Mouse (Mus musculus) embryonic facial prominence, embryonic 13.5 days (tissue): ENCODE measurements around the gene Ankrd40. TPM values are rescaled to one million over a fixed set of nuclear protein-coding genes. Genes with fewer than 3 reads are reported as not detected.

Experiments used
- ATAC-seq: fragments of 200-750 bp; cut with Nextera tagmentation; 2 replicates; pipeline ENCODE4 v1.8.0; 2017; ENCODE audit warnings: low read depth; ENCODE audit not compliant: insufficient number of reproducible peaks, insufficient read depth, low FRiP score, low TSS enrichment
- H3K27ac ChIP-seq: fragments of 300-500 bp; sonication (generic); 2 replicates; pipeline ENCODE4 v1.5.1; 2015; ENCODE audit warnings: moderate library complexity, mild to moderate bottlenecking, inconsistent platforms
- H3K27me3 ChIP-seq: fragments of 300-500 bp; sonication (generic); 2 replicates; pipeline ENCODE4 v1.6.1; 2015; ENCODE audit warnings: mild to moderate bottlenecking, inconsistent platforms
- H3K36me3 ChIP-seq: fragments of 300-500 bp; sonication (generic); 2 replicates; pipeline ENCODE4 v1.6.1; 2015; ENCODE audit warnings: mild to moderate bottlenecking, inconsistent platforms
- H3K4me1 ChIP-seq: fragments of 300-500 bp; sonication (generic); 2 replicates; pipeline ENCODE4 v1.6.1; 2015; ENCODE audit warnings: inconsistent platforms
- H3K4me2 ChIP-seq: fragments of 300-500 bp; sonication (generic); 2 replicates; pipeline ENCODE4 v1.6.1; 2015; ENCODE audit warnings: moderate library complexity, mild to moderate bottlenecking, inconsistent platforms
- H3K4me3 ChIP-seq: fragments of 300-500 bp; sonication (generic); 2 replicates; pipeline ENCODE4 v1.5.1; 2015; ENCODE audit warnings: mild to moderate bottlenecking, inconsistent platforms
- H3K9ac ChIP-seq: fragments of 300-500 bp; sonication (generic); 2 replicates; pipeline ENCODE4 v1.6.1; 2015; ENCODE audit warnings: mild to moderate bottlenecking, inconsistent platforms
- H3K9me3 ChIP-seq: fragments of 300-500 bp; sonication (generic); 2 replicates; pipeline ENCODE4 v1.6.1; 2016; ENCODE audit warnings: inconsistent platforms
- WGBS: fragments of 180-500 bp; shearing (Covaris S2); methylation state at CpG from one replicate; pipeline ENCODE4 v1.1.7; 2015; ENCODE audit warnings: mixed read lengths; 5-methylcytosine and 5-hydroxymethylcytosine counted together
- polyA plus RNA-seq: library from polyadenylated mRNA; unstranded; fragments of >200 nt; fragmentation: Nextera tagmentation; extraction: Ambion mirVana; gene quantifications from 2 replicates; pipeline ENCODE4 v1.2.1, GENCODE M21; 2015

Gene Ankrd40
- polyA plus RNA-seq, 1 experiment from 2014 or later = 16.6 TPM

DNA sequence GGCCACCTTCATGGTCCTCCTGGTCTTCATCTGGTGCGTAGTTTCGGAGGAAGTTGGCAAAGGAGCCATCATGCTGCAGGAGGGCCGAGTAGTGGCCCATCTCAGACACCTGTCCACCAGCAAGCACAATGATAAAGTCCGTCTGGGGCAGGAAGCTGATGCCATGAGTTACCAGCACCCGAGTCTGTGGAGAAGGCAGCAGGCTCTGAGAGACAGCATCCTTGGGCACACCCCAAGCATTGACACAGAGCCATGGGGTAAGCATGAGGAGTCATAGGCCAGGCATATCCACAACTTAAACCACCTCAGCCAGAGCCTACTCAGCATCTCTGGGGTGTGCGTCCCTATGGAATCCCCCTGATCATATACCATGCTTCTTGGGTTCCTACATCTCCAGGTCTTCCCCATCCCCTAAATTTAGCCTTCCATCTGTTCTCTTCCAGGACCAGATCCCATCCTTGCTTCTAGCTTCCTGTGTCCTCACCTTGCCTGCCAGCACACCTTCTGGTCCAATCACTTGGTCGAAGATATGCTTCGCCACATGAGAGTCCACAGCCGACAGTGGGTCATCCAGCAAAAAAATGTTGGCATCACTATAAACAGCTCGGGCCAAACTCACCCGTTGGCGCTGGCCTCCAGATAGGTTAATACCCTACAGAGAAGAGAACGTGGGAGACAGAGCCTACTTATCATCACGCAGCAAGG is 33.5 kb downstream of the Ankrd40 start:
- Histone ChIP-seq H3K9me3 (no peaks in the 10 kb centered on the region), H3K4me3 (no peak overlapping the region), H3K36me3 (no peaks in the 10 kb centered on the region), H3K27ac (no peak overlapping the region), H3K9ac (no peak overlapping the region), H3K4me1 (0 out of 2 replicates have a peak, but pooled peaks cover 9% of the 10 kb centered on the region), H3K4me2 (no peak overlapping the region), H3K27me3 (0 out of 2 replicates have a peak, but pooled peaks cover 4% of the 10 kb centered on the region)
- ATAC-seq = no peak
- WGBS = 90% methylated on average over 14 of the region's 14 CpGs

DNA sequence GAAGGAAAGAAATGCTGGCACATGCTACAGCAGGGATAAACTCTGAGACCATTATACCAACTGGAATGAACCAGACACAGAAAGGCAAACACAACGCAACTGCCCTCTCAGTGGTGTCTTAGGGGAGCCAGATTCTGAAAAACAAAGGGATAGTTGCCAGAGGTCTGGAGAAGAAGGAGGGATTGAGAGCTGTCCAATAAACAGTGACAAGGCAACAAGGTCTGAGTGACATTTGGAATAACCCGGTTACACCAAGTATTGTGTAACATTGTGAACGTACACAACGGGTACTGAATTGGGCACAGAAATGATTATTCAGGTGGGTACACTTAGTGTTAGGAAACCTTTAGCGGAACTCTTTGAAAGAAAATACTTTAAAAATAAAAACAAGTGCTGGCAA is 34.3 kb downstream of the Ankrd40 start:
- Histone ChIP-seq H3K27ac (no peak overlapping the region), H3K36me3 (no peaks in the 10 kb centered on the region), H3K4me1 (0 out of 2 replicates have a peak, but pooled peaks cover 9% of the 10 kb centered on the region), H3K9ac (no peak overlapping the region), H3K4me3 (no peak overlapping the region), H3K4me2 (no peak overlapping the region), H3K27me3 (no peaks in the 10 kb centered on the region), H3K9me3 (no peaks in the 10 kb centered on the region)
- 92% methylated on average over 5 of the region's 5 CpGs for whole genome bisulfite sequencing
- no peak for ATAC-seq

DNA sequence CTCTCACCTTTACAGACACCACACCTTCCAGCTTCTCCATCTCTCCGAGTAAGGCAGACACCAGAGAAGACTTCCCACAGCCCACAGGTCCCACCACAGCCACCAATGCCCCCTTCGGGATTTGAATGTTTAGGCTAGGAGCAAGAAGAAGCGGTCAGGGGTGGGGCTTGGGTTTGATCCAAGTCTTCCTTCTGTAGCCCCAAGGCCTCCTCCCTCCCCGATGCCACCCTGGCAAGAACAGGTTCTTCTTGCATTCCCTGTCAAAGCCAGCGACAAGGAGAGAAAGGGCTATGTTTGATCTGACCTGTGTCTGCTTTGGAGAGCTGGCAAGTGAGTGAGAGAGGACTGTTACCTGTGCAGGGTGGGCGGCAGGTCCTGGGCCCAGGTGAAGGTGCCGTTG is 35.9 kb downstream of the Ankrd40 start:
- ATAC-seq = no peak
- H3K9me3 ChIP-seq = no peaks in the 10 kb centered on the region
- no peak overlapping the region for H3K27ac ChIP-seq
- no peak overlapping the region for H3K4me2 ChIP-seq
- no peaks in the 10 kb centered on the region for H3K36me3 ChIP-seq
- no peaks in the 10 kb centered on the region for H3K27me3 ChIP-seq
- 0 out of 2 replicates have a peak, but pooled peaks cover 9% of the 10 kb centered on the region for H3K4me1 ChIP-seq
- WGBS = 69% methylated on average over 7 of the region's 7 CpGs
- no peak overlapping the region for H3K4me3 ChIP-seq
- no peak overlapping the region for H3K9ac ChIP-seq

DNA sequence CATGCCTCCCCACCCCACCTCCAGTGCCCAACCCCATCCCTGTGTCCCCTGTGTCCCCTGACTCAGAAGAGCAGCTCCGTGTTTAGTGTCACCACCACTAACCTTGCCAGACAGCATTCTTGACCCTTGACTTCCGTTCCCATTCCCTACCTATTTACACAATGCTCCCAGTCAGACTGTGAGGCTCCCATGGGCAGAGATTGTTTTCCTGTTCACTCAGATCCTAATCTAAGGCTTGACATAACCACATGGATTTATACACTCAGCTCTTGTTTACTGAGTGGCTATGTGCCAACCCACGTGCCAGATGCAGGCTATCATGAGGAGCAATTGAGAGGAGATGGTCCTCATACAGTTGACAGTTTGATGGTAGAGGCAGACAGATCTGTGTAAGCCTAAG is 37.5 kb downstream of the Ankrd40 start:
- Histone ChIP-seq H3K4me3 (no peak overlapping the region), H3K36me3 (no peaks in the 10 kb centered on the region), H3K9me3 (no peaks in the 10 kb centered on the region), H3K27ac (no peak overlapping the region), H3K27me3 (no peaks in the 10 kb centered on the region), H3K9ac (no peak overlapping the region), H3K4me1 (0 out of 2 replicates have a peak, but pooled peaks cover 9% of the 10 kb centered on the region), H3K4me2 (no peak overlapping the region)
- WGBS = 58% methylated on average over 3 of the region's 3 CpGs
- no peak for ATAC-seq

DNA sequence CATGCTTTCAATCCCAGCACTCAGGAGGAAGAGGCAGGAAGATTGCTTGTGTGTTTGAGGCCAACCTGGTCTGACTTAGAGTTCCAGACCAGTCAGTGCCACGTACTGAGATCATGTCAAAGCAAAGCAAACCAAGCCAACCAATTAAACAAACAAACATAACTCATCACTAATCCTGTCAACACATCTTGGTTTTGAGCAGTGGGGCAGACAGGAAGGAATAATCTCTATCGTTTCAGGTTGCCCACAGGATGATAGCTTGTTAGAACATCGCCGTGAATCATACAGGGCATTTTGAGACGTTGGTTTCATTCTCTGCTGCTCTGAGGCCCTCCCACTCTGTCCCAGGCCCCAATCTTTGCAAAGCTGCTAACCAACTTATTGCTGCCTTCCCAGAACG is 42.2 kb downstream of the Ankrd40 start:
- no peak overlapping the region for H3K9ac ChIP-seq
- H3K4me1 ChIP-seq = no peaks in the 10 kb centered on the region
- peaks cover 14% of the 10 kb centered on the region; the same call in 1 of the 2 replicates for H3K27me3 ChIP-seq
- no peak overlapping the region for H3K4me3 ChIP-seq
- H3K9me3 ChIP-seq = no peaks in the 10 kb centered on the region
- no peak overlapping the region for H3K4me2 ChIP-seq
- WGBS = 80% methylated on average over 6 of the region's 6 CpGs
- no peak for ATAC-seq
- no peaks in the 10 kb centered on the region for H3K36me3 ChIP-seq
- no peak overlapping the region for H3K27ac ChIP-seq

DNA sequence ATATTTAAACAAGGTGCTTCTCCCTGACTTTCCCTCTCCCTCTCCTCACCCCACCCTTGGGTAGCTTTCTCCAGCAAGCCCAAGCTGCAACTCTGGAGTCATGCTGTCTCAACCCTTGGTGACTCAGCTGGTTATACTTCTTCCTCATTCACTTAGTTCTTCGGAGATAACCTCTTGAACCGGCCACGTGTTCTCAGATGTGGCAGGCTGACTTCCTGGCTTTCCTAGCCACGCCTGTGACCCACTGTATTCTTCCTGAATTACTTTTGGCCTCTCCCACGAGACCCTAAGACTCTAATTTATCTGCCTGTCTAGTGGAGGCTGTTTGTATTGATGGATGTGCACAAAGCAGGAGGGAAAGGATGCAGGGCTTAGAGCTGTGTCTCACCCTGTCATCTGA is 43.0 kb downstream of the Ankrd40 start:
- Histone ChIP-seq H3K9me3 (no peaks in the 10 kb centered on the region), H3K4me1 (no peaks in the 10 kb centered on the region), H3K27me3 (peaks cover 14% of the 10 kb centered on the region; the same call in 1 of the 2 replicates), H3K4me2 (no peak overlapping the region), H3K4me3 (no peak overlapping the region), H3K9ac (no peak overlapping the region), H3K36me3 (no peaks in the 10 kb centered on the region), H3K27ac (no peak overlapping the region)
- 49% methylated on average over 5 of the region's 5 CpGs for WGBS
- no peak for ATAC-seq

DNA sequence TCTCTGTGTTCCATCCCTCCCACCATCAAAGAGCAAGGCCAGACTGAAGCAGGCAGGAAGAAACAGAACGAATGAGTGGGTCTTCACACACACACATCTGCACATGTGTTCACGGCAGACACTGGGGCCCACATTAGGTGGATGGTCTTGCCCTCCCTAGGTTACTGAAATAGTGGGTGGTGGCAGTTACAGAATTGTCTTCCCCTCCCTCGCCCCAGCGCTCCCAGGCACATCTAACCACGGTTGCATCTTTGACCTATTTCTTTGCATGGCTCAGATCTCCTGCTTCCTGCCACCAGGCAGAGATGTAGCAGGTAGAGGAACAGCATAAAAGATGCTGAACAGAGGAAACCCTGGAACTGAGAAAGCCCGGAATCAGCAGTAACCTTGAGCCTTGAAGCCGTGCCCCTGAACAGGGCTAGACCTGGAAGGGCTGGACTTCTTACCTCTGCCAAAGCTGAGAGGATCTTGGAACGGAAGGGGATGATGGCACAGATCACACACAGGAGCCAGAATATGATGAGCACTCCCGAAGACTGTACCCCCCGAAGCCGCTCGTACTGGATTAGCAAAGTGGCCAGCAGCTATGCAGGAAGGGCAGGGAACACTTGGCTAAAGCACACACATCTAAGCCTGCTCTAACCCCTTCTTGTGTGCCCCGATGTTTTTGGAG is 46.6 kb downstream of the Ankrd40 start:
- Histone ChIP-seq H3K4me2 (no peak overlapping the region), H3K27ac (no peak overlapping the region), H3K27me3 (peaks cover 14% of the 10 kb centered on the region; the same call in 1 of the 2 replicates), H3K4me1 (no peaks in the 10 kb centered on the region), H3K9ac (no peak overlapping the region), H3K4me3 (no peak overlapping the region), H3K9me3 (no peaks in the 10 kb centered on the region), H3K36me3 (no peaks in the 10 kb centered on the region)
- WGBS = 88% methylated on average over 13 of the region's 13 CpGs
- no peak for ATAC-seq

DNA sequence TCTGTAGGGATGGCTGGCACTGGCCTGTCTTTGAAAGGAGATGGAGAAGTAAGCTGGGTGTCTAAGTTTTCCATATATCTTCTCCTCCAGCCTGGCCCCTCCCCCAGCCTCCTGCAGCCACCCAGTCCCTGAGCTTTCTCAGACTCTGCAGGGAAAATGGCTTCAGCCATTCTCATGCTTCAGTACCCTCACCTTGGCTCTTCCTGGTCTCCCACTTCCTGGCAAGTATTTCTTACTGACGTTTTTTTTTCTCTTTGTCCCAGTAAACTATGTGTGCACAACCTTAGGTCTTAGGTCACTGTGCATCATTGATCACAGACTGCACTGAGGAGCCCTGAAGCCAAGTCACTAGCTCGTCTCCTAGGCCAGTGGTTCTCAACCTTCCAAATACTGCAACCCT is 51.3 kb downstream of the Ankrd40 start:
- Histone ChIP-seq H3K4me3 (no peak overlapping the region), H3K27ac (no peak overlapping the region), H3K9ac (no peak overlapping the region), H3K9me3 (no peaks in the 10 kb centered on the region), H3K4me1 (no peaks in the 10 kb centered on the region), H3K4me2 (no peak overlapping the region), H3K27me3 (no peaks in the 10 kb centered on the region), H3K36me3 (no peaks in the 10 kb centered on the region)
- ATAC-seq = no peak
- WGBS = 27% methylated on average over 2 of the region's 2 CpGs

DNA sequence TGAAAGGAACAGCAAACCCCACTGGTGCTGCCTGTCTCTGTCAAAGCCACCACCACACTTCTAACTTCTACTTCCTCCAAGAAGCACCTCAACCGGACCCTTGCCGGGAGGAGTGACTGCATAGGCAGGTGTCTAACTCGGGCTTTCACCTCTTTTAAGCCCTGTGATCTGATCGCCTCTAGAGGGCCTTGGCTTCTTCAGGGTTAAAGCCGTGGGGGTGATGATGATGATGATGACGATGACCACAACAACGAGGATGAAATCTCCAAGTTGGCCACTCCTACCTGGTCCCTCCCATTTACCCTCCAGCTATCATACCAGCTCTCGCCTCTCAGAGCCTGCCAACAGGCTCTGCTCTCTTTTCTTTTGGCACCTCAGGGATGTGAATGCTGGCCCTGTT is 51.9 kb downstream of the Ankrd40 start:
- 63% methylated on average over 8 of the region's 8 CpGs for WGBS
- Histone ChIP-seq H3K4me2 (no peak overlapping the region), H3K36me3 (no peaks in the 10 kb centered on the region), H3K9me3 (no peaks in the 10 kb centered on the region), H3K4me3 (no peak overlapping the region), H3K27ac (no peak overlapping the region), H3K9ac (no peak overlapping the region), H3K4me1 (no peaks in the 10 kb centered on the region), H3K27me3 (no peaks in the 10 kb centered on the region)
- no peak for ATAC-seq

DNA sequence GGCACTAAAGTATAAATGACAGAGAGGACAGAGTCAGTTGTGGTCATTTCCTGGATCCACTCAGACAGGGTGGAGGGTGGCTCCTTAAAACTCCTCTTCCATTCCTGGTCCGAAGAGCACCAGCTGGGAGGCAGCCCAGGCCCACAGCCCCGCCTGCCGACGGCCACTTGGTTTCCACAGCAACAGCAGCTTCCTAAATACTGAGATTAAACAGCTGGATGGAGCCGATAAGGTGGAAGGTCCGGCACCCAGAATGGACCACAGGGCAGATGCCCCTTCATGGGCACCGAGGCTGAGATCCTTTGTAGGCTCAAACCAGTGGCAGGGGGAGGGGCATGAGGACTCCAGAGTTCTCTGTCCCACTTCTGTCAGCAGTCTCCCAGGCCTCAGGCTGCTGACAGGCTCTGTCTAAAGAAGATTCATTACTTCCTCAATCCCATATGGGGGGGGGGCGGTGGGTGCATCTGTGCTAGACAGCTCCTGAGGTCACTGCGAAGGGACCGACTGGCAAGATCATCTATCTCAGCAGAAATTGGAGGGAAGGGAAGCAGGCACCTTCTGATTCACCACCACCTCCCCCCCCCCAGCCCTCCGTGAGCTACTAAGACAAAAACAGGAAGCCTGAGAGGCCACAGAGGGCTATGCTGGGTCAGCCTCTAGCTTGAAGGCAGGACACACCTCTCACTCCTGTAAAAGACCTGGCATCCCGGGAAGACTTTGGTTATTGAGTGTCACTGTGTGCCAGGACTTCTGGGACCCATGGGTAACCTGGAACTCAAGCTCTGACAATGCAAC is 58.4 kb downstream of the Ankrd40 start:
- no peak overlapping the region for H3K9ac ChIP-seq
- no peak overlapping the region for H3K27ac ChIP-seq
- no peaks in the 10 kb centered on the region for H3K36me3 ChIP-seq
- no peaks in the 10 kb centered on the region for H3K9me3 ChIP-seq
- peaks cover 1% of the 10 kb centered on the region for H3K27me3 ChIP-seq
- WGBS = 47% methylated on average over 12 of the region's 12 CpGs
- no peak for ATAC-seq
- H3K4me1 ChIP-seq = peaks cover 9% of the 10 kb centered on the region; the same call in 1 of the 2 replicates
- H3K4me2 ChIP-seq = no peak overlapping the region
- H3K4me3 ChIP-seq = no peak overlapping the region

DNA sequence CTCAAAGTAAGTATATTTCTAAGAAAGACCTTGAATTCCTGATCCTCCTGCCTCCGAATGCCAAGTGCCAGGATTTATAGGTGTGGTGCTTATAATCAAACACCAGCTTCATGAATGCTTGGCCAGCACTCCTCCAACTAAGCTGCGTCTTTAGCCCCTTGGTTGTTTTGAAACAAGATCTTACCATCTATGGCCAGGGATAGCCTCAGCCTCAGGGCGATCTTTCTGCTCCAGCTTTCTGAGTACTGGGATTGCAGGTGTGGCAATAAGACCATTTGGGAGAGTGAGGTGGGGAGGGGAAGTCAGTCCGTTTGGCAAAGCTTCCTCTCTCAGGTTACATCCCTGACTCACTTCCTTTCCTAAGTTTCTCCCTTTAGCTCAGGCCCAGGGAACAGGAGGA is 60.0 kb downstream of the Ankrd40 start:
- WGBS = 50% methylated on average over 4 of the region's 4 CpGs
- no peak overlapping the region for H3K9ac ChIP-seq
- no peak overlapping the region for H3K4me2 ChIP-seq
- H3K9me3 ChIP-seq = no peaks in the 10 kb centered on the region
- H3K36me3 ChIP-seq = no peaks in the 10 kb centered on the region
- ATAC-seq = no peak
- H3K27me3 ChIP-seq = peaks cover 15% of the 10 kb centered on the region
- H3K4me3 ChIP-seq = no peak overlapping the region
- H3K27ac ChIP-seq = no peak overlapping the region
- peaks cover 13% of the 10 kb centered on the region for H3K4me1 ChIP-seq
